Mouse (Mus musculus) cortical plate, adult 2 months (tissue): ENCODE results near the gene Pced1b.

ENCODE experiments used
- CTCF ChIP-seq: fragments of 200-500 bp; IDR thresholded peaks from 2 replicates; pipeline ENCODE4 v1.5.1; 2011; ENCODE audit warnings: mild to moderate bottlenecking, control low read depth, low read length; ENCODE audit not compliant: insufficient read depth; ENCODE audit errors: extremely low read depth
- POLR2A ChIP-seq: fragments of 200-500 bp; IDR thresholded peaks from 2 replicates; pipeline ENCODE4 v1.6.1; 2011; ENCODE audit warnings: mild to moderate bottlenecking, low read length, control low read depth; ENCODE audit not compliant: insufficient read depth; ENCODE audit errors: extremely low read depth

- TF ChIP-seq CTCF = no peak
- no peak for TF ChIP-seq POLR2A
Observed at GRCm38 (mm10) chr15:97332582-97332981, 85.7 kb downstream of the Pced1b start.
